Mouse (Mus musculus) skeletal muscle tissue, adult 2 months (tissue): Measurements from ENCODE around the gene Mrpl51.
A peak's percentile ranks its signal among the peaks of the same experiment; 100 is the strongest.
"Not testable (repeated sequence)": the region's sequence is repeated elsewhere in the genome, so short reads cannot be mapped to it uniquely, and the experiment has no call there.

Experiments used
- DNase-seq: peaks from one replicate; pipeline ENCODE4 v3.0.0-alpha.2; 2012; ENCODE audit warnings: low read depth, low spot score

Mrpl51 gene

GRCm38 (mm10) chr6:125159773-125160557, 31.6 kb upstream of the Mrpl51 start:
- no peak for DNase-seq

- DNase-seq, result no peak
Measured at GRCm38 (mm10) chr6:125160558-125160853, 31.1 kb upstream of the Mrpl51 start.

- DNase-seq, result peak; percentile 86
Measured at GRCm38 (mm10) chr6:125160854-125161760, 30.5 kb upstream of the Mrpl51 start.

- not testable (repeated sequence) for DNase-seq
Measured at GRCm38 (mm10) chr6:125161971-125162370, 29.6 kb upstream of the Mrpl51 start.

- DNase-seq, result not testable (repeated sequence)
Measured at GRCm38 (mm10) chr6:125162615-125163305, 28.8 kb upstream of the Mrpl51 start.

- DNase-seq, result peak; percentile 94
Measured at GRCm38 (mm10) chr6:125163801-125164657, 27.6 kb upstream of the Mrpl51 start.

GRCm38 (mm10) chr6:125164672-125165327, 26.8 kb upstream of the Mrpl51 start:
- peak; percentile 82 for DNase-seq

GRCm38 (mm10) chr6:125165328-125165891, 26.2 kb upstream of the Mrpl51 start:
- DNase-seq, result peak; percentile 99

- DNase-seq, result peak; percentile 96
Measured at GRCm38 (mm10) chr6:125166051-125166751, 25.4 kb upstream of the Mrpl51 start, which contains the start of gene Gapdh. Gapdh (minus strand) TSS chr6:125166467.

GRCm38 (mm10) chr6:125166861-125167650, 24.5 kb upstream of the Mrpl51 start:
- peak; percentile 97 for DNase-seq

- DNase-seq, result no peak
Measured at GRCm38 (mm10) chr6:125168086-125168485, 23.5 kb upstream of the Mrpl51 start.

GRCm38 (mm10) chr6:125170194-125170593, 21.4 kb upstream of the Mrpl51 start:
- DNase-seq, result no peak

- DNase-seq, result no peak
Measured at GRCm38 (mm10) chr6:125172474-125172873, 19.1 kb upstream of the Mrpl51 start.

- DNase-seq, result no peak
Measured at GRCm38 (mm10) chr6:125173256-125173655, 18.3 kb upstream of the Mrpl51 start.

GRCm38 (mm10) chr6:125175469-125175868, 16.1 kb upstream of the Mrpl51 start:
- DNase-seq, result no peak

GRCm38 (mm10) chr6:125179601-125180000, 12.0 kb upstream of the Mrpl51 start:
- no peak for DNase-seq

- no peak for DNase-seq
Measured at GRCm38 (mm10) chr6:125182133-125182532, 9.5 kb upstream of the Mrpl51 start.

- no peak for DNase-seq
Measured at GRCm38 (mm10) chr6:125186203-125186602, 5.4 kb upstream of the Mrpl51 start.

- no peak for DNase-seq
Measured at GRCm38 (mm10) chr6:125190816-125191215, 785 bp upstream of the Mrpl51 start.
